Mouse (Mus musculus): ENCODE measurements around the gene Slc1a3.

GRCm38 (mm10) chr15:8643997-8644692, 66.4 kb downstream of the Slc1a3 start:
- no peak for TF ChIP-seq CHD1 (IDR thresholded peaks at IDR 0.05; ENCODE audit: low read depth, low read length)
- TF ChIP-seq TBP (conservative IDR thresholded peaks at IDR 0.05; ENCODE audit: low read depth, low read length), result no peak
- TF ChIP-seq CTCF (conservative IDR thresholded peaks at IDR 0.05 in 1 of 2, IDR thresholded peaks at IDR 0.05 in 1 of 2; ENCODE audit: low read depth in 2 of 2, low read length in 2 of 2), result no peak
- no peak for TF ChIP-seq ZMIZ1 (IDR thresholded peaks at IDR 0.05; ENCODE audit: low read depth, low read length)
